Comparison of ENCODE assay signal across 8 mouse cellular contexts in genomic region chr5:43892386-43892785, GRCm38 (mm10). TPM values are rescaled to one million over a fixed set of nuclear protein-coding genes. Genes with fewer than 3 reads are reported as not detected.
DNase-seq lines count a peak whose midpoint lies in the region; ATAC-seq and TF ChIP-seq lines count a peak whose summit lies in the region.

No protein-coding gene starts in this region.

- H3K9ac ChIP-seq in midbrain, embryonic 14.5 days (replicated peaks; ENCODE audit: low read length), result no peak overlapping the region
- H3K9ac ChIP-seq in midbrain, embryonic 11.5 days (ENCODE audit: low read length), result no peak overlapping the region
- H3K9ac ChIP-seq in intestine, postnatal 0 days (ENCODE audit: low read depth, low read length), result no peak overlapping the region
- H3K9ac ChIP-seq in midbrain, embryonic 15.5 days, result no peak overlapping the region

- H3K27me3 ChIP-seq in midbrain, embryonic 14.5 days (ENCODE audit: control insufficient read depth, insufficient read depth, low read length), result no peaks in the 10 kb centered on the region
- no peaks in the 10 kb centered on the region for H3K27me3 ChIP-seq in midbrain, embryonic 11.5 days (ENCODE audit: control insufficient read depth, insufficient read depth, low read length)
- no peaks in the 10 kb centered on the region for H3K27me3 ChIP-seq in intestine, postnatal 0 days (replicated peaks; ENCODE audit: control insufficient read depth, insufficient read depth, low read length)
- H3K27me3 ChIP-seq in midbrain, embryonic 15.5 days (replicated peaks), result no peaks in the 10 kb centered on the region

- H3K4me1 ChIP-seq in midbrain, embryonic 14.5 days (ENCODE audit: control insufficient read depth, insufficient read depth, low read length), result no peaks in the 10 kb centered on the region
- H3K4me1 ChIP-seq in midbrain, embryonic 11.5 days (ENCODE audit: control insufficient read depth, insufficient read depth, low read length), result no peaks in the 10 kb centered on the region
- no peaks in the 10 kb centered on the region for H3K4me1 ChIP-seq in intestine, postnatal 0 days (replicated peaks; ENCODE audit: control insufficient read depth, insufficient read depth, low read length)
- no peaks in the 10 kb centered on the region for H3K4me1 ChIP-seq in midbrain, embryonic 15.5 days

- H3K36me3 ChIP-seq in midbrain, embryonic 14.5 days (ENCODE audit: control insufficient read depth, insufficient read depth, low read length), result no peaks in the 10 kb centered on the region
- no peaks in the 10 kb centered on the region for H3K36me3 ChIP-seq in midbrain, embryonic 11.5 days (ENCODE audit: control insufficient read depth, insufficient read depth, low read length)
- no peaks in the 10 kb centered on the region for H3K36me3 ChIP-seq in intestine, postnatal 0 days (ENCODE audit: control insufficient read depth, insufficient read depth)
- H3K36me3 ChIP-seq in midbrain, embryonic 15.5 days (replicated peaks), result no peaks in the 10 kb centered on the region

- no peak overlapping the region for H3K4me2 ChIP-seq in midbrain, embryonic 14.5 days (ENCODE audit: low read length)
- H3K4me2 ChIP-seq in midbrain, embryonic 11.5 days, result no peak overlapping the region
- H3K4me2 ChIP-seq in intestine, postnatal 0 days (replicated peaks; ENCODE audit: low read depth), result no peak overlapping the region
- H3K4me2 ChIP-seq in midbrain, embryonic 15.5 days, result no peak overlapping the region

- no peak for ATAC-seq in midbrain, embryonic 14.5 days (ENCODE audit: low FRiP score, low TSS enrichment)
- no peak for ATAC-seq in midbrain, embryonic 11.5 days (ENCODE audit: low FRiP score)
- peak; percentile 59 for ATAC-seq in intestine, postnatal 0 days
- peak; percentile 74 for ATAC-seq in megakaryocyte, adult 5-6 weeks (ENCODE audit: poor library complexity, severe bottlenecking)
- ATAC-seq in midbrain, embryonic 15.5 days (replicated peaks), result no peak

- no peak overlapping the region for H3K27ac ChIP-seq in midbrain, embryonic 14.5 days (replicated peaks; ENCODE audit: low read depth, low read length)
- no peak overlapping the region for H3K27ac ChIP-seq in midbrain, embryonic 11.5 days (ENCODE audit: low read depth, low read length)
- H3K27ac ChIP-seq in intestine, postnatal 0 days (ENCODE audit: low read depth, low read length), result no peak overlapping the region
- H3K27ac ChIP-seq in midbrain, embryonic 15.5 days, result no peak overlapping the region

- DNase-seq in cerebellum, postnatal 14 days, result peak; percentile 40 to 50
- DNase-seq in cerebellum, adult 9-11 months, result no peak
- peak; percentile 63 for DNase-seq in midbrain, embryonic 14.5 days
- DNase-seq in midbrain, embryonic 11.5 days (ENCODE audit: low spot score, missing footprints), result no peak
- peak; percentile 14 for DNase-seq in T-cell, adult 2 months (ENCODE audit: low spot score)

- no peaks in the 10 kb centered on the region for H3K9me3 ChIP-seq in midbrain, embryonic 14.5 days (ENCODE audit: control insufficient read depth, low read length)
- H3K9me3 ChIP-seq in midbrain, embryonic 11.5 days (ENCODE audit: control insufficient read depth, low read length), result no peaks in the 10 kb centered on the region
- H3K9me3 ChIP-seq in intestine, postnatal 0 days (ENCODE audit: control insufficient read depth), result no peaks in the 10 kb centered on the region
- H3K9me3 ChIP-seq in midbrain, embryonic 15.5 days, result no peaks in the 10 kb centered on the region

- peak; percentile 76 for TF ChIP-seq CTCF in intestine, postnatal 0 days (IDR thresholded peaks at IDR 0.05; ENCODE audit: low read depth)

- WGBS in midbrain, embryonic 14.5 days, result 22% methylated on average over 1 of the region's 1 CpGs
- WGBS in midbrain, embryonic 11.5 days, result 26% methylated on average over 1 of the region's 1 CpGs
- 14% methylated on average over 1 of the region's 1 CpGs for WGBS in intestine, postnatal 0 days
- 21% methylated on average over 1 of the region's 1 CpGs for WGBS in midbrain, embryonic 15.5 days

- H3K4me3 ChIP-seq in midbrain, embryonic 14.5 days (replicated peaks; ENCODE audit: low read depth, low read length), result no peak overlapping the region
- H3K4me3 ChIP-seq in midbrain, embryonic 11.5 days (ENCODE audit: low read depth, low read length), result no peak overlapping the region
- H3K4me3 ChIP-seq in intestine, postnatal 0 days (ENCODE audit: low read depth, low read length), result no peak overlapping the region
- H3K4me3 ChIP-seq in midbrain, embryonic 15.5 days, result no peak overlapping the region

RNA-seq across cellular contexts. Expression of gene Gm7879, which starts 20.6 kb away (rescaled TPM):
- not detected in 2 replicates for polyA plus RNA-seq in midbrain, embryonic 14.5 days (2014; fragmentation: Nextera tagmentation; extraction: Ambion mirVana)
- polyA plus RNA-seq in midbrain, embryonic 11.5 days (2014; fragmentation: Nextera tagmentation; extraction: Ambion mirVana), result not detected in 2 replicates
- polyA plus RNA-seq in intestine, postnatal 0 days (2015; fragmentation: Nextera tagmentation; extraction: Ambion mirVana), result 0.47 and 0.61 TPM in 2 replicates
- total RNA-seq in megakaryocyte, adult 5-6 weeks (2015), result 2.4 and 5.7 TPM in 2 replicates
- total RNA-seq in megakaryocyte, adult 5-6 weeks (2017), result 1.7 and 3.1 TPM in 2 replicates
- polyA plus RNA-seq in midbrain, embryonic 15.5 days (2015; fragmentation: Nextera tagmentation; extraction: Ambion mirVana), result 0.83 TPM in 1 of 2 replicates, not detected in the other

RNA-seq across cellular contexts. Expression of gene Cd38, which starts 24.0 kb away (rescaled TPM):
- polyA plus RNA-seq in midbrain, embryonic 14.5 days (2014; fragmentation: Nextera tagmentation; extraction: Ambion mirVana), result 0.93 and 3.3 TPM in 2 replicates
- polyA plus RNA-seq in midbrain, embryonic 11.5 days (2014; fragmentation: Nextera tagmentation; extraction: Ambion mirVana), result 5.5 and 5.6 TPM in 2 replicates
- polyA plus RNA-seq in intestine, postnatal 0 days (2015; fragmentation: Nextera tagmentation; extraction: Ambion mirVana), result 9.5 and 10.9 TPM in 2 replicates
- 0.83 and 1.6 TPM in 2 replicates for total RNA-seq in megakaryocyte, adult 5-6 weeks (2015)
- 0.45 and 0.48 TPM in 2 replicates for total RNA-seq in megakaryocyte, adult 5-6 weeks (2017)
- 2.2 and 3.2 TPM in 2 replicates for polyA plus RNA-seq in midbrain, embryonic 15.5 days (2015; fragmentation: Nextera tagmentation; extraction: Ambion mirVana)

Comparison
In these comparisons a context has a peak if more than half of its experiments do, and no peak if none do; other contexts are left out.
1. DNase-seq: peak in cerebellum, postnatal 14 days (2 of 2), midbrain, embryonic 14.5 days (single experiment) and T-cell, adult 2 months (single experiment); none in cerebellum, adult 9-11 months (single experiment) and midbrain, embryonic 11.5 days (single experiment).
2. ATAC-seq: peak in intestine, postnatal 0 days (single experiment) and megakaryocyte, adult 5-6 weeks (single experiment); none in midbrain, embryonic 14.5 days (single experiment), midbrain, embryonic 11.5 days (single experiment) and midbrain, embryonic 15.5 days (single experiment).